Mouse (Mus musculus) myocyte (in vitro differentiated cells): ENCODE measurements at regions not wholly inside any gene's neighbourhood (a gene's known extent, or its start where the extent isn't known, plus 50 kb on each side); places are given as distances from the start of the nearest gene placed in this dataset.

Experiments used
- H3K27me3 ChIP-seq: one replicate; pipeline ENCODE4 v1.6.1; 2011; ENCODE audit not compliant: control insufficient read depth, insufficient read depth, insufficient read length
- H3K36me3 ChIP-seq: one replicate; pipeline ENCODE4 v1.6.1; 2011; ENCODE audit not compliant: control insufficient read depth, insufficient read depth
- H3K4me2 ChIP-seq: one replicate; pipeline ENCODE4 v1.6.1; 2011; ENCODE audit warnings: low read depth, control low read depth
- H3K4me3 ChIP-seq: one replicate; pipeline ENCODE4 v1.5.1; 2011; ENCODE audit warnings: mild to moderate bottlenecking, control low read depth, moderate library complexity
- H3K79me2 ChIP-seq: one replicate; pipeline ENCODE4 v1.6.1; 2011; ENCODE audit not compliant: control insufficient read depth, insufficient read depth
- H3ac ChIP-seq: one replicate; pipeline ENCODE4 v1.6.1; 2011; ENCODE audit not compliant: control insufficient read depth, insufficient read length
- CEBPB ChIP-seq: IDR thresholded peaks from 2 replicates; pipeline ENCODE4 v1.6.1; 2011; ENCODE audit warnings: mild to moderate bottlenecking, moderate library complexity; ENCODE audit not compliant: poor library complexity, insufficient read depth, severe bottlenecking
- E2F4 ChIP-seq: IDR thresholded peaks from one replicate; pipeline ENCODE4 v1.6.1; 2011; ENCODE audit warnings: mild to moderate bottlenecking, control low read depth, moderate library complexity; ENCODE audit not compliant: insufficient read depth
- MAX ChIP-seq: IDR thresholded peaks from one replicate; pipeline ENCODE4 v1.6.1; 2011; ENCODE audit warnings: low read depth, mild to moderate bottlenecking, control low read depth
- MYOD1 ChIP-seq, 3 experiments: IDR thresholded peaks; one replicate each; pipeline ENCODE4 v1.6.1; 2011; ENCODE audit warnings: control low read depth in 2 of 3, low read depth in 2 of 3, mild to moderate bottlenecking in 2 of 3, moderate library complexity in 1 of 3; ENCODE audit not compliant: insufficient read length in 2 of 3, control insufficient read depth in 1 of 3
- MYOG ChIP-seq, 3 experiments: IDR thresholded peaks; one replicate each; pipeline ENCODE4 v1.6.1; 2011; ENCODE audit warnings: control low read depth in 2 of 3, low read depth in 2 of 3, mild to moderate bottlenecking in 2 of 3; ENCODE audit not compliant: insufficient read length in 2 of 3, control insufficient read depth in 1 of 3, insufficient read depth in 1 of 3
- POLR2A ChIP-seq: IDR thresholded peaks from one replicate; pipeline ENCODE4 v1.6.1; 2011; ENCODE audit warnings: low read depth, mild to moderate bottlenecking, control low read depth, moderate library complexity; ENCODE audit not compliant: insufficient read length
- POLR2AphosphoS2 ChIP-seq: IDR thresholded peaks from one replicate; pipeline ENCODE4 v1.6.1; 2011; ENCODE audit warnings: low read depth, control low read depth; ENCODE audit not compliant: insufficient read length
- REST ChIP-seq: IDR thresholded peaks from one replicate; pipeline ENCODE4 v1.6.1; 2011; ENCODE audit warnings: mild to moderate bottlenecking, control low read depth, moderate library complexity; ENCODE audit not compliant: insufficient read depth, insufficient read length
- SRF ChIP-seq: IDR thresholded peaks from one replicate; pipeline ENCODE4 v1.6.1; 2011; ENCODE audit warnings: low read depth; ENCODE audit not compliant: control insufficient read depth, insufficient read length
- TCF12 ChIP-seq: IDR thresholded peaks from one replicate; pipeline ENCODE4 v1.6.1; 2011; ENCODE audit warnings: mild to moderate bottlenecking, control low read depth; ENCODE audit not compliant: poor library complexity, insufficient read depth, severe bottlenecking
- TCF3 ChIP-seq: IDR thresholded peaks from one replicate; pipeline ENCODE4 v1.6.1; 2011; ENCODE audit warnings: low read depth, control low read depth; ENCODE audit not compliant: insufficient read length
- USF1 ChIP-seq: IDR thresholded peaks from one replicate; pipeline ENCODE4 v1.6.1; 2011; ENCODE audit warnings: low read depth, mild to moderate bottlenecking, control low read depth, moderate library complexity

- Histone ChIP-seq H3K79me2 (no peaks in the 10 kb centered on the region), H3K27me3 (no peaks in the 10 kb centered on the region), H3K36me3 (no peaks in the 10 kb centered on the region), H3K4me2 (no peak overlapping the region), H3ac (no peak overlapping the region), H3K4me3 (no peak overlapping the region)
- TF ChIP-seq REST (no peak), SRF (no peak)
These were observed 172.1 kb downstream of the Vgll3 start for GRCm38 (mm10) chr16:65987186-65987585.

DNA sequence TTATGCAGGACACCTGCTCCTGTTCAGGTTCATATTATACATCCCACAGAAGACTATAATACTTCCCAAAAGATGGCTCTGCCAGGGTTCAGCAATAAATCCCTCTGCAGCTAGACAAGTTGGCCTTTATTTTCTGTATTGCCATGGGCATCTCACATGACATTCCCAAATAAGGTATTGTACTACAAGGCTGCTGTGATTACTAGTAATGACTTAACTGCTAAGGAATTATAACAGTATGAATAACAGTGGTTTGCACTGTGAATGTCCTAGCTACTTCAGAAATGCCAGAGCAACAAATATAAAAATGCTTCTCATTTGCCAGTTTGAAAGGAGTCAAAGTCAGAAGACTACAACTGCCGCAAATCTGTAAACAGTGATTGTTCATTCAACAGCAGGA is 184.3 kb downstream of the Vgll3 start:
- Histone ChIP-seq H3K4me3 (no peak overlapping the region), H3K27me3 (no peaks in the 10 kb centered on the region), H3ac (no peak overlapping the region), H3K79me2 (no peaks in the 10 kb centered on the region), H3K36me3 (no peaks in the 10 kb centered on the region), H3K4me2 (peak overlapping the region; percentile 19)
- TF ChIP-seq SRF: peak; percentile 94
- TF ChIP-seq USF1: peak; percentile 14
- no peak for TF ChIP-seq CEBPB
- no peak for TF ChIP-seq E2F4
- no peak for TF ChIP-seq MYOG (IDR thresholded peaks at IDR 0.05; ENCODE audit: control insufficient read depth in 1 of 3, insufficient read depth in 1 of 3, insufficient read length in 2 of 3, low read depth in 2 of 3)
- no peak for TF ChIP-seq TCF12
- TF ChIP-seq MAX: no peak

DNA sequence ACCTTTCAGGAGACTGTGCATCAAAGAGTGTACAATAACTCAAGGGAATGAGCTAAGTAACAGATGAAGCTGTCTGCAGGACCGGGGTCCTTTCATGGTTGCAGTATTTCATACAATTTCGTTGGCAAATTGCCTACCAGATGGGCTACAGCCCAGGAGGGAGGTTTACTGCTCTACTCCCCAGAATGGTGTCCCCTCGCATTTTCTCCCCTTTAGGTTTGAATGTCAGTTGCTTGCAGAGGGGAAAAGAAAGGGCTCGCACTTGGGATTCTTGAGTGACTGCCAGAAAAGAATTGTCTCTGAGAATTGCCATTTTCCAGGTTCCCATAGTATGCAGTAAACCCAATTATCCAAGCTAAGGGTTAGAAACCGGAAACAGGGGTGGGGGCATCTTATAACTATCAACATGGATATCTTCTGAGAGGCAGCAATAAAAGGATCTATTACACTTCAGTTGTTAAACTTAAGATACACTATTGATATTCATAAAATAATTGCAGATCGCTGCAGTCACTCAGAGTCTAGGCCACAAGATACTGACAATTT is 185.7 kb downstream of the Vgll3 start:
- no peaks in the 10 kb centered on the region for H3K36me3 ChIP-seq
- no peak overlapping the region for H3ac ChIP-seq
- no peaks in the 10 kb centered on the region for H3K27me3 ChIP-seq
- H3K4me2 ChIP-seq: no peak overlapping the region
- no peaks in the 10 kb centered on the region for H3K79me2 ChIP-seq
- H3K4me3 ChIP-seq: no peak overlapping the region
- TF ChIP-seq E2F4 (no peak), SRF (no peak), CEBPB (no peak)

DNA sequence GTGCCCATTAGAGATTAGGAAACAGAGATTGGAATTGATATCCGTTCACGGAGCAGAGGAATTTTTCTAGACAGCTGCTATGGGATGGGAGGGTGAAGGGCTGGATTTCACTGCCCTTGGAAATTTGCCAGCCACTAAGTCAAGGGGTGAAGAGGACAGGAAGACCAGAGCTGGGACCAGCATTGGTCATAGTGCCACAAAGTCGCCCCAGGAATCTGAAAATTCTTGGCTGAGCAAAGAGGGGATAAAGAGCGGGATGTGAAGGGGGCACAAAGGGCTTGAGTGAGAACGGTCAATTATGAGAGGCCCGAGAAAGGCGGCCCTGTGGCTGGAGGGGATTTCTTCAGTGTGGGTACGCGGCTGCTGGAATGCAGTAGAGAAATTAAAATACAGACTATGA is 189.6 kb downstream of the Vgll3 start:
- H3K4me3 ChIP-seq: no peak overlapping the region
- TF ChIP-seq POLR2A (no peak), POLR2AphosphoS2 (no peak), MYOG (IDR thresholded peaks at IDR 0.05; ENCODE audit: control insufficient read depth in 1 of 3, insufficient read depth in 1 of 3, insufficient read length in 2 of 3, low read depth in 2 of 3) (peak in 1 of 3 experiments; percentile 39), MYOD1 (IDR thresholded peaks at IDR 0.05; ENCODE audit: control insufficient read depth in 1 of 3, insufficient read length in 2 of 3, low read depth in 2 of 3) (peak in 1 of 3 experiments; percentile 23), MAX (no peak), TCF3 (no peak)
- H3K36me3 ChIP-seq: no peaks in the 10 kb centered on the region
- H3ac ChIP-seq: no peak overlapping the region
- H3K27me3 ChIP-seq: no peaks in the 10 kb centered on the region
- peak overlapping the region; percentile 43 for H3K4me2 ChIP-seq
- H3K79me2 ChIP-seq: no peaks in the 10 kb centered on the region

GRCm38 (mm10) chr16:66005954-66006580 is 191.0 kb downstream of the Vgll3 start:
- Histone ChIP-seq H3K36me3 (no peaks in the 10 kb centered on the region), H3K79me2 (no peaks in the 10 kb centered on the region), H3K4me3 (no peak overlapping the region), H3K27me3 (no peaks in the 10 kb centered on the region), H3ac (no peak overlapping the region), H3K4me2 (no peak overlapping the region)
- TF ChIP-seq POLR2AphosphoS2 (no peak), MYOG (IDR thresholded peaks at IDR 0.05; ENCODE audit: control insufficient read depth in 1 of 3, insufficient read depth in 1 of 3, insufficient read length in 2 of 3, low read depth in 2 of 3) (no peak), E2F4 (no peak), REST (no peak), CEBPB (no peak), POLR2A (no peak), MAX (no peak), USF1 (no peak), SRF (no peak), MYOD1 (IDR thresholded peaks at IDR 0.05; ENCODE audit: control insufficient read depth in 1 of 3, insufficient read length in 2 of 3, low read depth in 2 of 3) (no peak), TCF3 (no peak), TCF12 (no peak)

GRCm38 (mm10) chr16:66013608-66014007 is 198.6 kb downstream of the Vgll3 start:
- TF ChIP-seq SRF: no peak
- TF ChIP-seq CEBPB: no peak
- TF ChIP-seq USF1: no peak
- TF ChIP-seq POLR2A: no peak
- TF ChIP-seq TCF12: no peak
- no peak for TF ChIP-seq MYOG (IDR thresholded peaks at IDR 0.05; ENCODE audit: control insufficient read depth in 1 of 3, insufficient read depth in 1 of 3, insufficient read length in 2 of 3, low read depth in 2 of 3)
- no peak for TF ChIP-seq MAX
- TF ChIP-seq TCF3: no peak
- no peak for TF ChIP-seq E2F4
- TF ChIP-seq REST: no peak
- TF ChIP-seq MYOD1 (IDR thresholded peaks at IDR 0.05; ENCODE audit: control insufficient read depth in 1 of 3, insufficient read length in 2 of 3, low read depth in 2 of 3): no peak
- no peak for TF ChIP-seq POLR2AphosphoS2
- no peaks in the 10 kb centered on the region for H3K27me3 ChIP-seq

More at GRCm38 (mm10) chr16:66013608-66014007, 198.6 kb downstream of the Vgll3 start:
- Histone ChIP-seq H3ac (no peak overlapping the region), H3K36me3 (no peaks in the 10 kb centered on the region), H3K4me2 (no peak overlapping the region), H3K4me3 (no peak overlapping the region), H3K79me2 (no peaks in the 10 kb centered on the region)
